Mouse (Mus musculus): ENCODE data around the gene Stag1. TPM values are rescaled to one million over a fixed set of nuclear protein-coding genes. Genes with fewer than 3 reads are reported as not detected.

Gene Stag1
- polyA plus RNA-seq, 1 experiment: not detected

DNA sequence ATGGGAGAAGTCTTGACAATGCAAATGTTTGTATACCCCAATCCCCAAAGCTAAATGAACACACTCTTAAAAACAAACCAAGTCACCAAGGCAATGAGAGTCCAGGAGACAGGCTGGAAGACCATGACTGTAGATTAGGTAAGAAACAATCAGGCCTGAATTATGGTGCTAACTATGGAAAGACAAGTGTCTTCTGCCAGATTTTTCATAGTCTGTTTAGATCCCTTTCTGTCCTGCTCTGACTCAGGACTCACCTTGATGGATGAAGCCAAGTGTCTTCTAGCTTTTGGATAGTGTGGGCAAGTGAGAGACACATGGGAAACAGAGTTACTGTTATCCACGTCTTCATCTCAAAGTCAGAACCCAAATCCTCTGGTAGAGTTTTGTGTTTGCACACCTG is 26.1 kb upstream of the Stag1 start:
- Histone ChIP-seq H3K4me1 (ENCODE audit: control insufficient read depth, insufficient read depth, low read length) (peaks cover 7% of the 10 kb centered on the region), H3K27ac (ENCODE audit: insufficient read depth, low read depth, low read length) (no peak overlapping the region), H3K4me3 (ENCODE audit: insufficient read depth, low read depth, low read length) (no peak overlapping the region)
- 90% methylated on average over 1 of the region's 1 CpGs for WGBS
- TF ChIP-seq POLR2A (IDR thresholded peaks at IDR 0.05; ENCODE audit: insufficient read depth, low read depth, low read length) (no peak), CTCF (IDR thresholded peaks at IDR 0.05; ENCODE audit: insufficient read depth, low read depth, low read length) (no peak)

GRCm38 (mm10) chr9:100573300-100573699 is 24.3 kb upstream of the Stag1 start:
- H3K4me1 ChIP-seq (ENCODE audit: control insufficient read depth, insufficient read depth, low read length): peaks cover 5% of the 10 kb centered on the region
- H3K4me3 ChIP-seq (ENCODE audit: insufficient read depth, low read depth, low read length): no peak overlapping the region
- TF ChIP-seq POLR2A (IDR thresholded peaks at IDR 0.05; ENCODE audit: insufficient read depth, low read depth, low read length) (no peak), CTCF (IDR thresholded peaks at IDR 0.05; ENCODE audit: insufficient read depth, low read depth, low read length) (no peak)
- WGBS: 59% methylated on average over 2 of the region's 2 CpGs
- H3K27ac ChIP-seq (ENCODE audit: insufficient read depth, low read depth, low read length): no peak overlapping the region

- Histone ChIP-seq H3K27ac (ENCODE audit: insufficient read depth, low read depth, low read length) (no peak overlapping the region), H3K4me3 (ENCODE audit: insufficient read depth, low read depth, low read length) (no peak overlapping the region), H3K4me1 (ENCODE audit: control insufficient read depth, insufficient read depth, low read length) (peaks cover 5% of the 10 kb centered on the region)
- TF ChIP-seq POLR2A (IDR thresholded peaks at IDR 0.05; ENCODE audit: insufficient read depth, low read depth, low read length) (no peak), CTCF (IDR thresholded peaks at IDR 0.05; ENCODE audit: insufficient read depth, low read depth, low read length) (no peak)
- 33% methylated on average over 5 of the region's 5 CpGs for WGBS
Measured at GRCm38 (mm10) chr9:100573942-100574341, 23.7 kb upstream of the Stag1 start.

GRCm38 (mm10) chr9:100580196-100580740 is 17.3 kb upstream of the Stag1 start:
- TF ChIP-seq POLR2A (IDR thresholded peaks at IDR 0.05; ENCODE audit: insufficient read depth, low read depth, low read length) (no peak), CTCF (IDR thresholded peaks at IDR 0.05; ENCODE audit: insufficient read depth, low read depth, low read length) (no peak)
- H3K27ac ChIP-seq (ENCODE audit: insufficient read depth, low read depth, low read length): no peak overlapping the region
- 51% methylated on average over 20 of the region's 20 CpGs for WGBS
- no peak overlapping the region for H3K4me3 ChIP-seq (ENCODE audit: insufficient read depth, low read depth, low read length)
- no peaks in the 10 kb centered on the region for H3K4me1 ChIP-seq (ENCODE audit: control insufficient read depth, insufficient read depth, low read length)

DNA sequence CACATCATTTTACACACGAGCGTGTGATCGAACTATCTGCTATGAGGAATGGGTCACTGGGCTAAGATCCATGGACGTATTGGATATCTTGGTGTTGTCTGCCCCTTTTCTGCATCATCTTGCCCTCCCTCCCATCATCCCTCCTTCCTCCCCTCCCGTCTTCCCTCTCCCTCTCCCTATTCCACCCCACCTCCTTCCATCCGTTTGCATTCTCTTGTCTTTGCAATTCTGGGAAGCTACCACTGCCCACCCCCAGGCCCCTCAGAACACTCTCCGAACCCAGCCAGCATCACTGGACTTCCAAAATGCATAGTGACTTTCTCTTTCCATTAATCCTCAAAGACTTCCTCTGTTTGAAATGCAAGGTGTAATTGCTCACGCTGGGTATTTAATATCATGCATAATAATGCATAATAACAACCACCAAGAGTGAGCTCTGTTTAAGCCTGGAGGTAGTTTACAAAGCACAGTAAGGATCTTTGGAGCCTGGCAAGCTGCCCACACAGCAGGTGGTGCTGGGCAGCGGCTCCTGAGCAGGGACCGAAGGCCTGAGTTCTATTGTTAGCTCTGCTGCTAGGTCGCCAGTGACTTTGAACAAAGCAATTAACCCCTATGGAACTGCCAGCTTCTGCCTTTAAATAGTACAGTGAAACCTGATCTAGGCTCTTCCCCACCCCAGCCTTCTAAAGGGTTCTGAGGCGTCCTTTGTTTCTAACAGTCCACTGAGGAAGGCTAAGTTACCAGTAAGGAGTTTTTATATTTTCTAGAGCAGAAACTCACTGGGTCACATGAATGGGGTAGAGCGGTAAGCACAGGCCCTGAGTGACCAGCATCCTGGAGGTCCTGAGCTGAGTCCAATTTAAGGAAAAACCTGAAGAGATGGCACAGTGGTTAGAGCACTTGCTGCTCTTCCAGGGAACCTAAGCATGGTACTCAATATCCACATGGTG is 15.8 kb upstream of the Stag1 start:
- Histone ChIP-seq H3K4me3 (ENCODE audit: insufficient read depth, low read depth, low read length) (no peak overlapping the region), H3K4me1 (ENCODE audit: control insufficient read depth, insufficient read depth, low read length) (no peaks in the 10 kb centered on the region), H3K27ac (ENCODE audit: insufficient read depth, low read depth, low read length) (no peak overlapping the region)
- TF ChIP-seq CTCF (IDR thresholded peaks at IDR 0.05; ENCODE audit: insufficient read depth, low read depth, low read length) (no peak), POLR2A (IDR thresholded peaks at IDR 0.05; ENCODE audit: insufficient read depth, low read depth, low read length) (no peak)
- 58% methylated on average over 13 of the region's 13 CpGs for WGBS

DNA sequence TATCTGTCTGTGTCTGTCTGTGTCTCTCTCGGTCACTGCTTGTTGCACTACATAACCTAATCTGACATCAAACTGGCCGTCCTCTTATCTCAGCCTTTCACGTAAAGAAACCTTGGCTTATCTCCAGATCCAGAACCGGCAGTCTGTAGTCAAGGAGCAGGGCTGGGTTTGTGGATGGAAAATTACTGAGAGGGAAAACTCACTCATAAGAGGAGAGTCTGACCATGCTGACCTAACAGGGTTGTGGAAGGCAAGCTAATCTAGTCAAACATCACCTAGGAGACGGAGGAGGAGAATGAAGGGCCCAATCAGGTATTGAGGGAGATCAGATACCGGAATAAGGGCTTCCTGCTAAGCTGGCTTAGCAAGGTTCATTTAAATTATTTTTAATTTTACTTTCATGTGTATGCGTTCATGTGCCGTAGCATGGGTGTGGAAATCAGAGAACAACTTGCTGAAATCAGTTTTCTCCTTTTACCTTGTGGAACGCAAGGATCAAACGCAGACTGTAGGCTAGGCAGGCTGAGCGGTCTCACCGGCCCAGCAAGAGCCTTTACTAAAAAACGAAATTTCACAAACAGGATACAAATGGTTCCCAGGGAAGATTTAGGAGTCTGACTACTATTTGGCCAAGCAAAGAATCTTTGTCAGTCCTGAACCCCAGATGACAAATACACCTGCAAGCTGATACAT is 14.6 kb upstream of the Stag1 start:
- 66% methylated on average over 13 of the region's 13 CpGs for WGBS
- H3K4me3 ChIP-seq (ENCODE audit: insufficient read depth, low read depth, low read length): no peak overlapping the region
- no peak overlapping the region for H3K27ac ChIP-seq (ENCODE audit: insufficient read depth, low read depth, low read length)
- H3K4me1 ChIP-seq (ENCODE audit: control insufficient read depth, insufficient read depth, low read length): no peaks in the 10 kb centered on the region
- no peak for TF ChIP-seq CTCF (IDR thresholded peaks at IDR 0.05; ENCODE audit: insufficient read depth, low read depth, low read length)
- TF ChIP-seq POLR2A (IDR thresholded peaks at IDR 0.05; ENCODE audit: insufficient read depth, low read depth, low read length): no peak

DNA sequence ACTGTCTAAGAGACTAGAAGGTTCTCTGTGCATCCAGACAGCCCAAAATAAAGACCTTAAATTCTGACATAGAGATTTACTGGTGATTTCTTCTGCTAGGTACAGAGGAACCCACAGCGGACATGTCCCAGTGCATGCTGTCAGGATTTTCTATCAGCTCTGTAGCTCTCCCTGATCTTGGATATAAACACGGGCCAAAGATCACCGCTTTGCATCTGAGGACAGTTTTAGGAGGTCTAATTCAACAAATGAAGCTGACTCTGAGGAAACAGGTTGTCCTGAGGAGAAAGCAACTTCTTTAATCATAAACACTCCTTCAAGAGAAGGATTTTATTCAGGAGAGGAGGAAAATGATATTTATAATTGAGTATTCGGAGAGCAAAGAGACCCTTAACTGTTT is 13.6 kb upstream of the Stag1 start:
- Histone ChIP-seq H3K4me3 (ENCODE audit: insufficient read depth, low read depth, low read length) (no peak overlapping the region), H3K27ac (ENCODE audit: insufficient read depth, low read depth, low read length) (no peak overlapping the region), H3K4me1 (ENCODE audit: control insufficient read depth, insufficient read depth, low read length) (no peaks in the 10 kb centered on the region)
- 96% methylated on average over 4 of the region's 4 CpGs for WGBS
- no peak for TF ChIP-seq POLR2A (IDR thresholded peaks at IDR 0.05; ENCODE audit: insufficient read depth, low read depth, low read length)

DNA sequence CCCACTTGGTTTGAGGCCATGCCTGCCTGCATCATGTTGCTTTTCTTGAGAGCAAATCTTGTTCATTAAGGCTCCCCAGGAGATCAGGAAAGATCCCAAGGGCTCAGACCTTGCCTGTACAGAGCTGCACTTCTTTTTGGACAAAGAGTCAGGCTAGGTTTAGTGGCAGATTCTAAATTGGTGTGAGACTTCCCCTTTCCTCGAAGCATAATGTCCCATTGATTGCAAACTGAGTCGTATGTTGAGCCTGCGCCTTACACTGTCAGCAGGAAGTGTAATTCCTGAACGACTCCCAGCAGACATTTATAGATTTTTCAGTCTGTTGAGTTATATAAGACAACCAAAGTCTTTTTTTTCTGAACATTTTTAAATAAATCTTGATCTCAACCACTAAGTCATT is 7.1 kb upstream of the Stag1 start:
- 58% methylated on average over 4 of the region's 4 CpGs for WGBS
- Histone ChIP-seq H3K27ac (ENCODE audit: insufficient read depth, low read depth, low read length) (no peak overlapping the region), H3K4me3 (ENCODE audit: insufficient read depth, low read depth, low read length) (no peak overlapping the region), H3K4me1 (ENCODE audit: control insufficient read depth, insufficient read depth, low read length) (no peaks in the 10 kb centered on the region)
- TF ChIP-seq CTCF (IDR thresholded peaks at IDR 0.05; ENCODE audit: insufficient read depth, low read depth, low read length) (no peak), POLR2A (IDR thresholded peaks at IDR 0.05; ENCODE audit: insufficient read depth, low read depth, low read length) (no peak)

GRCm38 (mm10) chr9:100596317-100596716 is 1.3 kb upstream of the Stag1 start:
- TF ChIP-seq POLR2A (IDR thresholded peaks at IDR 0.05; ENCODE audit: insufficient read depth, low read depth, low read length) (no peak), CTCF (IDR thresholded peaks at IDR 0.05; ENCODE audit: insufficient read depth, low read depth, low read length) (no peak)
- Histone ChIP-seq H3K4me1 (ENCODE audit: control insufficient read depth, insufficient read depth, low read length) (no peaks in the 10 kb centered on the region), H3K4me3 (ENCODE audit: insufficient read depth, low read depth, low read length) (no peak overlapping the region), H3K27ac (ENCODE audit: insufficient read depth, low read depth, low read length) (no peak overlapping the region)
- WGBS: 85% methylated on average over 8 of the region's 8 CpGs

Measured in olfactory bulb, adult 2 months (tissue).